Mouse (Mus musculus) megakaryocyte, embryonic 14.5 days (primary cell): ENCODE measurements around the gene Ndufaf8. TPM values are rescaled to one million over a fixed set of nuclear protein-coding genes. Genes with fewer than 3 reads are reported as not detected.

Source experiments
- H3K27me3 ChIP-seq: replicated peaks from 2 replicates; pipeline ENCODE3; 2012; ENCODE audit warnings: inconsistent platforms
- H3K36me3 ChIP-seq: replicated peaks from 2 replicates; pipeline ENCODE3; 2012; ENCODE audit warnings: low read length, inconsistent platforms, mixed read lengths
- H3K4me1 ChIP-seq: 2 replicates; pipeline ENCODE4 v1.6.1; 2012; ENCODE audit warnings: inconsistent platforms
- H3K4me3 ChIP-seq: replicated peaks from 2 replicates; pipeline ENCODE3; 2012; ENCODE audit warnings: moderate library complexity, mild to moderate bottlenecking, inconsistent platforms
- H3K9me3 ChIP-seq: 2 replicates; pipeline ENCODE4 v1.6.1; 2012; ENCODE audit warnings: inconsistent platforms
- FLI1 ChIP-seq: IDR thresholded peaks from 2 replicates; pipeline ENCODE4 v1.6.1; 2012; ENCODE audit warnings: low read length, inconsistent platforms, mixed read lengths
- GATA1 ChIP-seq: IDR thresholded peaks from 3 replicates; pipeline ENCODE4 v1.6.1; 2012; ENCODE audit warnings: mixed read lengths, low read length, inconsistent platforms, borderline replicate concordance
- polyA plus RNA-seq: library from polyadenylated mRNA; stranded (reverse); fragments of >175 nt; gene quantifications from 2 replicates; pipeline ENCODE4 v1.2.3, GENCODE M21; 2012; ENCODE audit warnings: low replicate concordance; ENCODE audit not compliant: insufficient read depth

The Ndufaf8 gene
- polyA plus RNA-seq, 1 experiment, result 106 TPM

- no peaks in the 10 kb centered on the region for H3K9me3 ChIP-seq
- no peak overlapping the region for H3K4me3 ChIP-seq
- no peaks in the 10 kb centered on the region for H3K27me3 ChIP-seq
- peaks cover 30% of the 10 kb centered on the region for H3K4me1 ChIP-seq
- TF ChIP-seq GATA1 (no peak), FLI1 (no peak)
- H3K36me3 ChIP-seq, result peaks cover 98% of the 10 kb centered on the region
These were observed 11.8 kb downstream of the Ndufaf8 start for GRCm38 (mm10) chr11:120110554-120110953.

GRCm38 (mm10) chr11:120111033-120111432, 12.3 kb downstream of the Ndufaf8 start:
- H3K27me3 ChIP-seq, result no peaks in the 10 kb centered on the region
- TF ChIP-seq FLI1, result no peak
- TF ChIP-seq GATA1, result no peak

GRCm38 (mm10) chr11:120112136-120112535, 13.4 kb downstream of the Ndufaf8 start:
- Histone ChIP-seq H3K4me3 (no peak overlapping the region), H3K9me3 (no peaks in the 10 kb centered on the region), H3K36me3 (peaks cover 98% of the 10 kb centered on the region), H3K4me1 (peaks cover 26% of the 10 kb centered on the region), H3K27me3 (no peaks in the 10 kb centered on the region)
- no peak for TF ChIP-seq FLI1
- no peak for TF ChIP-seq GATA1

More at GRCm38 (mm10) chr11:120111033-120111432, 12.3 kb downstream of the Ndufaf8 start:
- no peak overlapping the region for H3K4me3 ChIP-seq
- no peaks in the 10 kb centered on the region for H3K9me3 ChIP-seq
- H3K4me1 ChIP-seq, result peaks cover 30% of the 10 kb centered on the region
- H3K36me3 ChIP-seq, result peaks cover 98% of the 10 kb centered on the region

GRCm38 (mm10) chr11:120114488-120115215, 15.9 kb downstream of the Ndufaf8 start:
- Histone ChIP-seq H3K27me3 (no peaks in the 10 kb centered on the region), H3K4me3 (peak overlapping the region; percentile 54), H3K9me3 (no peaks in the 10 kb centered on the region), H3K4me1 (peaks cover 29% of the 10 kb centered on the region), H3K36me3 (peaks cover 98% of the 10 kb centered on the region)
- TF ChIP-seq GATA1, result no peak
- TF ChIP-seq FLI1, result no peak

- peaks cover 40% of the 10 kb centered on the region for H3K4me1 ChIP-seq
- TF ChIP-seq FLI1 (no peak), GATA1 (no peak)
- H3K36me3 ChIP-seq, result peaks cover 98% of the 10 kb centered on the region
- no peak overlapping the region for H3K4me3 ChIP-seq
- no peaks in the 10 kb centered on the region for H3K27me3 ChIP-seq
- no peaks in the 10 kb centered on the region for H3K9me3 ChIP-seq
These were observed 18.9 kb downstream of the Ndufaf8 start for GRCm38 (mm10) chr11:120117626-120118025.

- Histone ChIP-seq H3K27me3 (no peaks in the 10 kb centered on the region), H3K4me3 (no peak overlapping the region), H3K4me1 (peaks cover 45% of the 10 kb centered on the region), H3K36me3 (peaks cover 98% of the 10 kb centered on the region), H3K9me3 (no peaks in the 10 kb centered on the region)
- TF ChIP-seq GATA1 (no peak), FLI1 (no peak)
These were observed 20.4 kb downstream of the Ndufaf8 start for GRCm38 (mm10) chr11:120119108-120119507.

- H3K9me3 ChIP-seq, result no peaks in the 10 kb centered on the region
- H3K27me3 ChIP-seq, result no peaks in the 10 kb centered on the region
- H3K36me3 ChIP-seq, result peaks cover 100% of the 10 kb centered on the region
- TF ChIP-seq GATA1 (no peak), FLI1 (no peak)
- H3K4me1 ChIP-seq, result peaks cover 39% of the 10 kb centered on the region
- H3K4me3 ChIP-seq, result no peak overlapping the region
These were observed 21.3 kb downstream of the Ndufaf8 start for GRCm38 (mm10) chr11:120119936-120120541.

- TF ChIP-seq FLI1, result no peak
- no peak for TF ChIP-seq GATA1
- Histone ChIP-seq H3K4me3 (no peak overlapping the region), H3K9me3 (no peaks in the 10 kb centered on the region), H3K4me1 (peaks cover 44% of the 10 kb centered on the region), H3K36me3 (peaks cover 99% of the 10 kb centered on the region), H3K27me3 (no peaks in the 10 kb centered on the region)
These were observed 22.1 kb downstream of the Ndufaf8 start for GRCm38 (mm10) chr11:120120642-120121420.

- H3K9me3 ChIP-seq, result no peaks in the 10 kb centered on the region
- no peaks in the 10 kb centered on the region for H3K27me3 ChIP-seq
- TF ChIP-seq GATA1 (no peak), FLI1 (no peak)
- H3K4me1 ChIP-seq, result peaks cover 51% of the 10 kb centered on the region
- peak overlapping the region; percentile 5 for H3K4me3 ChIP-seq
- H3K36me3 ChIP-seq, result peaks cover 95% of the 10 kb centered on the region
These were observed 23.4 kb downstream of the Ndufaf8 start for GRCm38 (mm10) chr11:120122126-120122525.

GRCm38 (mm10) chr11:120126845-120127244, 28.1 kb downstream of the Ndufaf8 start:
- Histone ChIP-seq H3K4me1 (peaks cover 70% of the 10 kb centered on the region), H3K27me3 (no peaks in the 10 kb centered on the region), H3K9me3 (no peaks in the 10 kb centered on the region), H3K36me3 (peaks cover 95% of the 10 kb centered on the region), H3K4me3 (no peak overlapping the region)
- no peak for TF ChIP-seq GATA1
- no peak for TF ChIP-seq FLI1
